14 mouse cellular contexts compared by ENCODE assay signal in genomic region chr14:22918931-22919330, GRCm38 (mm10).
"Had no signal": no experiment of that assay in that cellular context is flagged by ENCODE, and none has a peak within 500 bp of the region (broad histone marks: within the 10 kb centered on the region; RNA-seq: fewer than 3 reads in every experiment).

No protein-coding gene starts in this region.

- H3K4me2 ChIP-seq: lung, embryonic 14.5 days; midbrain, embryonic 13.5 days; midbrain, embryonic 15.5 days; neural tube, embryonic 12.5 days; stomach, embryonic 15.5 days had no signal

- H3K4me3 ChIP-seq: midbrain, embryonic 10.5 days; midbrain, embryonic 13.5 days; midbrain, embryonic 15.5 days; neural tube, embryonic 12.5 days; stomach, embryonic 15.5 days had no signal

- H3K9me3 ChIP-seq: midbrain, embryonic 10.5 days; midbrain, embryonic 13.5 days; midbrain, embryonic 15.5 days; neural tube, embryonic 12.5 days; stomach, embryonic 15.5 days had no signal

- H3K27me3 ChIP-seq: midbrain, embryonic 15.5 days; neural tube, embryonic 12.5 days; stomach, embryonic 15.5 days had no signal

- ATAC-seq: midbrain, embryonic 13.5 days; midbrain, embryonic 15.5 days had no signal

- DNase-seq: lung, adult 18-20 months; lung, embryonic 14.5 days; lung, postnatal 10 days; lung, postnatal 4 days; right cerebral cortex, postnatal 14 days; thymus, adult 2 months; thymus, postnatal 25 days; thymus, postnatal 4 days had no signal

- H3K9ac ChIP-seq: lung, embryonic 14.5 days; midbrain, embryonic 13.5 days; midbrain, embryonic 15.5 days; neural tube, embryonic 12.5 days; stomach, embryonic 15.5 days had no signal

- H3K36me3 ChIP-seq: midbrain, embryonic 10.5 days; midbrain, embryonic 13.5 days; midbrain, embryonic 15.5 days; neural tube, embryonic 12.5 days; stomach, embryonic 15.5 days had no signal

- H3K4me1 ChIP-seq: midbrain, embryonic 13.5 days; midbrain, embryonic 15.5 days; neural tube, embryonic 12.5 days had no signal

- H3K27ac ChIP-seq: midbrain, embryonic 10.5 days; midbrain, embryonic 13.5 days; midbrain, embryonic 15.5 days; neural tube, embryonic 12.5 days; stomach, embryonic 15.5 days; stomach, postnatal 0 days had no signal
